Mouse (Mus musculus) kidney, adult 2 months (tissue): ENCODE results near the gene Cog4.

ENCODE experiments used
- CTCF ChIP-seq: fragments of 200-500 bp; conservative IDR thresholded peaks from 2 replicates; pipeline ENCODE4 v1.5.1; 2011; ENCODE audit warnings: low read depth, mild to moderate bottlenecking, control low read depth, low read length, moderate library complexity, mixed read lengths; ENCODE audit not compliant: insufficient read depth, insufficient read length
- POLR2A ChIP-seq: fragments of 200-500 bp; IDR thresholded peaks from one replicate; pipeline ENCODE4 v1.6.1; 2011; ENCODE audit warnings: low read depth, low read length, control low read depth

DNA sequence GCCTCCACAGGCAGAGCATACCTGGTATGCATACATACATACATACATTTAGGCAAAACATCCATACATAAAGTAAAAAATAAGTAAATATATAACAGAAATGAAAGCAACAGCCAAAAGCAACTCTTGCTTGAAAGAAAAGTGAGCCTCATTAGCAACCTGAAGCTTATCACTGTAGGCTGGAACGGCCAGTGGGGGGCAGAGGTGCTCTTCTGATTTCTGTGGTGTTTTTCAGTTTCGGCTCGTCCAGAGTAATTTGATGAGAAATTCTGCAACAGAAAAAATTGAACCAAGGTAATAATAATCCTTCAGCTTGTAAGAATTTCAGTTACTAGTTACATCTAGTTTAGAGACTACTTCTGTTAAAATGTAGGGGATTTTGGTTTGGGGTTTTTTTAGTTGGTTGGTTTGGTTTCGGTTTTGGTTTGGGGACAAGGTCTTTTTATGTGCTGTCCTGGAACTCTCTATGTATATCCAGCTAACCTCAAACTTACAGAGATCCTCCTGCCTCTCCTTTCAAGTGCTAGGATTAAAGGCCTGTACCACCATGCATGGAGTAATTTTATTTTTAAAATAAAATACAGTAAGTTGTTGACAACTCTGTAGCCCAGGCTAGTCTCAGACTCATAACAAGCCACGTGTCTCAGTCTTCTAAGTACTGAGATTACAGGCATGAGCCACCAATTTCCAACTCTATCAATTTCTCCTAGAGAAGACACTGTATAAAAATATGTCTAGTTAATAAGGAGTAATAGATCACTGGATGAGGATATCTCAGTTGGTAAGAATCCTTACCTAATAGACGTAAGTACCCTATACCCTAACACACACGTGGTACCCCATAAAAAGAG, 13.5 kb downstream of the Cog4 start:
- TF ChIP-seq CTCF (peak; percentile 42; the same call in 1 of the 2 replicates), POLR2A (no peak)
